Mouse (Mus musculus): Measurements from ENCODE around the gene Lpar2. TPM values are rescaled to one million over a fixed set of nuclear protein-coding genes. Genes with fewer than 3 reads are reported as not detected.

Gene Lpar2
- polyA plus RNA-seq, 2 experiments, result 0.04 to 0.44 TPM

DNA sequence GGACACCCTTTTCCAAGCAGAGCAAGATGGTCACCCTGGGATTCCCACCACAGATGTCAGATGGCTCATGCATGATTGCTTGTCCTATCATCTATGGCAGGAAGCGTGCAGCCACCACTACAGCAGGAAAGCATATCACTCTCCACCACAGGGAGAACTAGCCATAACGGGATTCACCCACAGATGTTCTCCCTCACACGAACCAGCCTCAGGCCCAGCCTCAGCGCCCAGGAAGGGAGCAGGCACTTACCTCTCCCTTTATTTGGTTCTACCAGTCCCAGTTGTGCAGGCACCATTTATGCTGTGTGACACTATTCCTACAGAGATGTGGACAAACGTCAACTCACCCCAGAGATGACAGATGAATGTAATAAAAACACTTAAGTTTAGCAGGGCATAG is 33.1 kb upstream of the Lpar2 start:
- Histone ChIP-seq H3K4me1 (replicated peaks; ENCODE audit: control insufficient read depth in 2 of 2, insufficient read depth in 2 of 2, low read length in 1 of 2) (peaks cover 16 to 21% of the 10 kb centered on the region in 2 experiments), H3K9me3 (ENCODE audit: control insufficient read depth, low read length) (no peaks in the 10 kb centered on the region), H3K9ac (replicated peaks) (no peak overlapping the region), H3K36me3 (replicated peaks; ENCODE audit: control insufficient read depth, insufficient read depth, low read depth) (peaks cover 5% of the 10 kb centered on the region), H3K27me3 (ENCODE audit: control insufficient read depth, insufficient read depth, low read length) (no peaks in the 10 kb centered on the region), H3K4me2 (ENCODE audit: low read depth) (peak overlapping the region; percentile 84; the same call in 1 of the 2 replicates), H3K27ac (no peak overlapping the region), H3K4me3 (ENCODE audit: insufficient read depth in 1 of 2, low read depth in 2 of 2, low read length in 2 of 2) (no peak overlapping the region; a peak in 1 of 4 replicates)
- WGBS (ENCODE audit: insufficient replicate concordance), result 22% methylated on average over 5 of the region's 5 CpGs
- TF ChIP-seq EP300 (IDR thresholded peaks at IDR 0.05; ENCODE audit: low read depth) (peak; percentile 20; the same call in 1 of the 2 replicates), CTCF (IDR thresholded peaks at IDR 0.05; ENCODE audit: low read depth) (no peak)
- ATAC-seq (ENCODE audit: insufficient read depth) (no peak), DNase-seq (ENCODE audit: low read depth in 3 of 3, low spot score in 3 of 3) (no peak)

DNA sequence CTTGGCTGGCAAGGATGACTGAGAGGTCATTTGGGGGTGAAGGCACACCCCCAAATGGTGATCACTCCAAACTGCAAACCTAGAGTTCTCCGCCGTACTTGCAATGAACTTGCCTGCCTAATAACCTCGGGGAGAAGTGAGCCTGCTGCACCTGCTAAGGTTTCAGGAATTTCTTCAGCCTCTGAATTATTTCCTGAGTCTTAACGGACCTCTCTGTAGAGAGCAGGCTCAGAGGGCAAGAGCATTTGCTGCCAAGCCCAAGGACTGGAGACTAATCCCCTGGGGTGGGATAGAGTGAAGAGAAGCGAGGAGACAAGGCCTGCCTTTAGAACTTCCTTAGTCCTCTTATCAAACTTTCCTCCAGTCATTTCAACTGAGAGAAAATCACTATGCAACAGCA is 32.5 kb upstream of the Lpar2 start:
- WGBS (ENCODE audit: insufficient replicate concordance), result 46% methylated on average over 5 of the region's 5 CpGs
- H3K4me3 ChIP-seq (ENCODE audit: insufficient read depth in 1 of 2, low read depth in 2 of 2, low read length in 2 of 2), result peak overlapping the region; percentile 16 to 93; a peak in 2 of 4 replicates
- peak overlapping the region; percentile 89 for H3K9ac ChIP-seq (replicated peaks)
- ATAC-seq (ENCODE audit: insufficient read depth), result no peak
- peak overlapping the region; percentile 96 for H3K27ac ChIP-seq
- H3K36me3 ChIP-seq (replicated peaks; ENCODE audit: control insufficient read depth, insufficient read depth, low read depth), result peaks cover 11% of the 10 kb centered on the region
- DNase-seq (ENCODE audit: low read depth in 3 of 3, low spot score in 3 of 3), result no peak
- TF ChIP-seq EP300 (IDR thresholded peaks at IDR 0.05; ENCODE audit: low read depth) (no peak), CTCF (IDR thresholded peaks at IDR 0.05; ENCODE audit: low read depth) (no peak)
- peak overlapping the region; percentile 84 for H3K4me2 ChIP-seq (ENCODE audit: low read depth)
- H3K9me3 ChIP-seq (ENCODE audit: control insufficient read depth, low read length), result no peaks in the 10 kb centered on the region
- H3K4me1 ChIP-seq (replicated peaks; ENCODE audit: control insufficient read depth in 2 of 2, insufficient read depth in 2 of 2, low read length in 1 of 2), result peaks cover 16 to 21% of the 10 kb centered on the region in 2 experiments
- no peaks in the 10 kb centered on the region for H3K27me3 ChIP-seq (ENCODE audit: control insufficient read depth, insufficient read depth, low read length)

- Histone ChIP-seq H3K36me3 (replicated peaks; ENCODE audit: control insufficient read depth, insufficient read depth, low read depth) (peaks cover 18% of the 10 kb centered on the region), H3K9me3 (ENCODE audit: control insufficient read depth, low read length) (no peaks in the 10 kb centered on the region), H3K4me3 (ENCODE audit: insufficient read depth in 1 of 2, low read depth in 2 of 2, low read length in 2 of 2) (peak overlapping the region; percentile 93 to 98), H3K27me3 (ENCODE audit: control insufficient read depth, insufficient read depth, low read length) (no peaks in the 10 kb centered on the region), H3K27ac (peak overlapping the region; percentile 96), H3K9ac (replicated peaks) (peak overlapping the region; percentile 89), H3K4me1 (replicated peaks; ENCODE audit: control insufficient read depth in 2 of 2, insufficient read depth in 2 of 2, low read length in 1 of 2) (peaks cover 16 to 21% of the 10 kb centered on the region in 2 experiments), H3K4me2 (ENCODE audit: low read depth) (peak overlapping the region; percentile 84)
- ATAC-seq (ENCODE audit: insufficient read depth), result peak; percentile 32; the same call in 1 of the 2 replicates
- WGBS (ENCODE audit: insufficient replicate concordance), result 20% methylated on average over 11 of the region's 11 CpGs
- no peak for DNase-seq (ENCODE audit: low read depth in 3 of 3, low spot score in 3 of 3)
- TF ChIP-seq EP300 (IDR thresholded peaks at IDR 0.05; ENCODE audit: low read depth) (no peak), CTCF (IDR thresholded peaks at IDR 0.05; ENCODE audit: low read depth) (no peak)
These were observed 31.9 kb upstream of the Lpar2 start for GRCm38 (mm10) chr8:69790364-69790763.

GRCm38 (mm10) chr8:69790773-69791367 is 31.4 kb upstream of the Lpar2 start, which contains the start of the genes Atp13a1 and Zfp866:
TSS of gene Atp13a1 (plus strand) at chr8:69791163.
TSS of gene Zfp866 (minus strand) at chr8:69791178.
- peaks cover 22% of the 10 kb centered on the region for H3K36me3 ChIP-seq (replicated peaks; ENCODE audit: control insufficient read depth, insufficient read depth, low read depth)
- TF ChIP-seq EP300 (IDR thresholded peaks at IDR 0.05; ENCODE audit: low read depth), result no peak
- 0 out of 2 replicates have a peak, but pooled peaks have one; percentile 5 for TF ChIP-seq CTCF (IDR thresholded peaks at IDR 0.05; ENCODE audit: low read depth)
- ATAC-seq (ENCODE audit: insufficient read depth) (peak; percentile 94), DNase-seq (ENCODE audit: low read depth in 3 of 3, low spot score in 3 of 3) (peak; percentile 79 to 85 (median 82))
- peak within 1 kb of the TSS; percentile 89 for H3K9ac ChIP-seq (replicated peaks)
- under 1% methylated on average over 38 of the region's 38 CpGs for WGBS (ENCODE audit: insufficient replicate concordance)
- no peaks in the 10 kb centered on the region for H3K9me3 ChIP-seq (ENCODE audit: control insufficient read depth, low read length)
- H3K4me1 ChIP-seq (replicated peaks; ENCODE audit: control insufficient read depth in 2 of 2, insufficient read depth in 2 of 2, low read length in 1 of 2), result peaks cover 16 to 21% of the 10 kb centered on the region in 2 experiments
- peak within 1 kb of the TSS; percentile 96 for H3K27ac ChIP-seq
- peak within 1 kb of the TSS; percentile 84 for H3K4me2 ChIP-seq (ENCODE audit: low read depth)
- H3K27me3 ChIP-seq (ENCODE audit: control insufficient read depth, insufficient read depth, low read length), result no peaks in the 10 kb centered on the region
- peak within 1 kb of the TSS; percentile 93 to 98 for H3K4me3 ChIP-seq (ENCODE audit: insufficient read depth in 1 of 2, low read depth in 2 of 2, low read length in 2 of 2)

GRCm38 (mm10) chr8:69791415-69792068 is 30.7 kb upstream of the Lpar2 start:
- Histone ChIP-seq H3K9ac (replicated peaks) (peak overlapping the region; percentile 89), H3K36me3 (replicated peaks; ENCODE audit: control insufficient read depth, insufficient read depth, low read depth) (peaks cover 27% of the 10 kb centered on the region), H3K27me3 (ENCODE audit: control insufficient read depth, insufficient read depth, low read length) (no peaks in the 10 kb centered on the region), H3K4me2 (ENCODE audit: low read depth) (peak overlapping the region; percentile 77), H3K4me3 (ENCODE audit: insufficient read depth in 1 of 2, low read depth in 2 of 2, low read length in 2 of 2) (peak overlapping the region; percentile 93 to 98), H3K4me1 (replicated peaks; ENCODE audit: control insufficient read depth in 2 of 2, insufficient read depth in 2 of 2, low read length in 1 of 2) (peaks cover 16 to 21% of the 10 kb centered on the region in 2 experiments), H3K27ac (peak overlapping the region; percentile 53), H3K9me3 (ENCODE audit: control insufficient read depth, low read length) (no peaks in the 10 kb centered on the region)
- ATAC-seq (ENCODE audit: insufficient read depth) (peak; percentile 68), DNase-seq (ENCODE audit: low read depth in 3 of 3, low spot score in 3 of 3) (peak in 1 of 3 experiments; percentile 39)
- TF ChIP-seq EP300 (IDR thresholded peaks at IDR 0.05; ENCODE audit: low read depth) (no peak), CTCF (IDR thresholded peaks at IDR 0.05; ENCODE audit: low read depth) (0 out of 2 replicates have a peak, but pooled peaks have one; percentile 8)
- WGBS (ENCODE audit: insufficient replicate concordance), result under 1% methylated on average over 41 of the region's 48 CpGs

Measured in liver, embryonic 14.5 days (tissue).